Mouse (Mus musculus) right cerebral cortex, postnatal 4 days (tissue): Measurements from ENCODE around the gene Fasn.
"Not testable (repeated sequence)": the region's sequence is repeated elsewhere in the genome, so short reads cannot be mapped to it uniquely, and the experiment has no call there.

ENCODE experiments used
- DNase-seq: peaks from one replicate; pipeline ENCODE4 v3.0.0-alpha.2; 2022

Gene Fasn

DNA sequence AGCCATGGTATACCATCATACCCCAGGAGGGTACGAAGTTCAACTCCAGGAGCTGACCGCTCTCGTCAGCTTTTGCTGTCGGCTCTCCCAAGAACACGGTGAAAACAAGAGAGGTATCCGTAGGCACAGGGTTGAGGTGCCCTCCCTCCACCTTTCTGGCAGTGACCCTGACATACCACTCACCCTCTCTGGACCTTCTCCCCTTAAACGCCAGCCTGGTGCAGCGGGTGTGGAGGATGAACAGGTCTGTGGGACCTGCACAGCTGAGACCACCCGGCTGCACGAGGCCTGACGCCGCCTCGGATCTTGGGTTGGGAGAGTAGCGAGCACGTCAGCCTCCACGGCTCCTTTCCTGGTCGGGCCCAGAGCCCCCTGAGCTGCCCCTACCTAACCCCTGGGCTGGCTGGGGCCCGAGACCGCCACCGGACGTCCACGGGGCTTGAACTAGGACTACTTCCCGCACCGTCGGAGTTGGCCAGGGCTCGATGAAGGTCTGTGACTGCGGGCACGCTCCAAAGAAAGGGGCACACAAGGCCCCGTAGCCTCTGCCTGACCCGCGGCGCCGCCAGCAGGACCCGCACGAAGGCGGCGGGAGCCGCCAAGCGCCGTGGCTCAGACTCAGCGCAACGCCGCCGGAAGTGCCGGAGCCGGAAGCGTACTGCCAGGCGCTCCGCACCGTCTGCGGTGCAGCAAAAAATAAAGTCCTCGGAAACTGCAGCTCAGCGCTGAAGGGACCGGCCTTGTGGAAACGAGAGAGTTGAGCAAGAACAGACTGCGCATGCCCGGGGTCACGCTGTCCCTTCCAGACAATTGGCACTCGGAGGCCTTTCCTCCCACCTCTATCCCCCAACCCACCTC is 28.4 kb downstream of the Fasn start, which contains the start of gene Dus1l:
Gene Dus1l (minus strand): TSS at position 648 of the 858 bp plus-strand sequence.
- peak; percentile 98 for DNase-seq

DNA sequence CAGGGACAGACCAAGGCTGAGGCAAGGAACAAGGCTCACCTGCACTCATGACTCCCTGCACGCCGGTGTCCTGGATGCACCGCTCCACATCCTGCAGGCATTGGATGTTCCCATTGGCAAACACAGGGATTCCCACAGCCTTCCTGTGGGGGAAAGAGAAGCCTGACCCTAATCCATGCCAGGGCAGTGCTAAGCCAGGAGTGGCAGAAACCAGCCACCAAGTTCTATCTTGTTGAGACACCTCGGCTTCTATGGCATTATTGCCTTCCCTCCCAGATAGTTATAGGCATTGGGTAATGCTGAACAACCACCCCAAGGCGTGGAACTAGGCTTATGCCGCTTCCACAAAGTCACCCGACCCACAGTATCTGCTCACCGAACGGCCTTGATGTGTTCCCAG is 31.7 kb downstream of the Fasn start:
- no peak for DNase-seq

DNA sequence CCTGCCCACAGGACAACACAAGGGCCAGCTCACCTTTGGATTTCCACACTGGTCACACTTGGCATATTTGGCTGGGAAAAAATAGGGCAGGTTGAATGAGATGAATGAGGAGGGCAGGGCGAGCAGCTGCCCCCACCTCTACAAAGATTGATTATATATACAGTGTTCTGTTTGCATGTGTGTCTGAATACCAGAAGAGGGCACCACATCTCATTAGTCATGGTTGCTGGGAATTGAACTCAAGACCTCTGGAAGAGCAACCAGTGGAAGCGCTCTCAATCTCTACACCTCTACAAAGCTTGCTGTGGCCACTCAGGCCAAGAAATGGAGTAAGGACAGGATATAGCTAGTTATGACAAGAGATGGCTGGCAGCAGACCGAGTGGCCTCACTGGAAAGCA is 34.5 kb downstream of the Fasn start:
- no peak for DNase-seq

DNA sequence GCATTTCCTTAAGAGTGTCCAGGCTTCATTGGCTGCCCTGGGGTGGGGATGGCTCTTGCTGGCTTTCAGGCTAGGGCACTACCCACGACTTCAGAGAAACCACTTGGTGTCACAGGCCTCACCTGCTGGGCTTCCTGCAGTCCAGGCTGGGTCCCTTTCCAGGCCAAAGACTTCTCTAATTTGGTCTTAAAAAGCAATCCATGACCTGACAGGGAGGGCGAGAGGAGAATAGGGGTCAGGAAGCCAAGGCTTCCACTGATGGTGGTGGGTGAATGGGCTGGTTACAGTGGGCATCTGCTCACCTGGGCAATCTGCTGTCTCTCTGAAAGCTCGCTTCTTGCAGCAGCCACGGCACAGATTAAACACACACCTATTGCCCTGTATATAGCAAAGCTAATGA is 35.0 kb downstream of the Fasn start:
- no peak for DNase-seq

DNA sequence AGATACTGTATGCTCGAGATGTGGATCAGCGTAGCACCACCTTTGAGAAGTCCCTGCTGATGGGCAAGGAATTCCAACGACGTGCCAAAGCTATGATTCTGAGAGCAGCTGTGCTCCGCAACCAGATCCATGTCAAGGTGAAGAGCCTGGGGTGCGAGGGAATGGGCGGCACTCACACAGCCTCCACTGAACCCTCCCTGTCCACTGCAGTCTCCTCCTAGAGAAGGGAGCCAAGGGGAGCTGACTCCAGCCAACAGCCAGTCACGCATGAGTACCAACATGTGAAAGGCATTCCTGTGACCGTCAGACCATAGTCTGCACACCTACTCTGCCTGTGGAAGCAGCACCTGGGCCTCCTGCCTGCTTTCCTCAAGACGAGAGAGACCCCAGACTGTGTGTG is 35.9 kb downstream of the Fasn start:
- DNase-seq: not testable (repeated sequence)

DNA sequence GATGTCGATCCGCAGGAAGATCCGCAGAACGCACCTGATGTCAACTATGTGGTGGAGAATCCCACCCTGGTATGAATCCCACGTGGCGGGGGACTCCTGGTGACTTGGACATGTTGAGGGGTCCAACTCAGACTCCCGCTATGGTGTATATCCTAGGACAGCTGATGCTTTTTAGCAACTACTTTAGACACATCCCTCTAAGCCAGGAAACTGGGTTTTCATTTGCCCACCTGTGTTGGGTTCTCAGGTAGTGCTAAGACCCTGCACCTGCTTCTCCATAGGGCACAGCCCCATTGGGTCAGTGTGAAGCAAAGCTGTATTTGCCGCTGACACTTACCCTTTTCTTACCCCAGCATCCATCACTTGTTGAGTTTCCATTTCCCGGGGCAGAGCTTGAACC is 39.2 kb downstream of the Fasn start:
- DNase-seq: no peak

DNA sequence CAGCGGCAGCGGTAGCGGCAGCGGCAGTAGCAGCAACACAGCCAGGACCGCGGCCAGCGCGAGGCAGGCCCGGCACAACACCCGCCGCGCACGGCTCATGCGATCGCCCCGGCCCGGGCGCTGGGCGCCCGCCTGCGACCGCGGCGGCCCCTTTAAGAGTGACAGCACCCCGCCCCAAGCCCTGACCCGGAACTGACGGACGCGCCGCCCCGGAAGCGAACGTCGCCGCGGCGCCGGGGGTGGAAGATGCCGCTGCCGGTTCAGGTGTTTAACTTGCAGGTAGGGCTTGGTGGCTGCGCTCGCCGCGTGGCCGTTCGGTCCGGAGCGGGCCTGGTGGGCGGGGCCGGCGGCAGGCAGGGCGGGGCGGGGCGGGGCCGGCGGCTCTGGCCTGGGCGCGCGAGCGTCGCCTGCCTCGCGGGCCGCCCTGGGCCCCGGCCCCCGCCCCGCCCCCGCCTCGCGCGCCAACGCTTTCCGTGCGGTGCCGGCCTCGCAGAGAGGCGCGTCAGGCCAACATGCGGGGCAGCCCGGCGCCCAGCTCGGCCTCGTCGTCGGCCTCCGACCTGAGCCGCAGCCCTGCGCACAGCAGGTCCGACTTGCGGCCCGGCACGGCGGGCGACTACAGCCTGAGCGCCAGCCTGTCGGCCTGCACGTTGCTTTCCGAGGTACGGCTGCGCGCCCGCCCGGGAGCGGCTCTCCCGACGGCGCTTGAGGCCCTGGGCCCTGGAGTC is 40.1 kb downstream of the Fasn start, which contains the start of the genes Rfng and Gps1:
Gene Rfng (minus strand): TSS at position 144 of the 728 bp plus-strand sequence.
Gene Gps1 (plus strand): TSS at position 209 of the 728 bp plus-strand sequence.
- peak; percentile 77 for DNase-seq

DNA sequence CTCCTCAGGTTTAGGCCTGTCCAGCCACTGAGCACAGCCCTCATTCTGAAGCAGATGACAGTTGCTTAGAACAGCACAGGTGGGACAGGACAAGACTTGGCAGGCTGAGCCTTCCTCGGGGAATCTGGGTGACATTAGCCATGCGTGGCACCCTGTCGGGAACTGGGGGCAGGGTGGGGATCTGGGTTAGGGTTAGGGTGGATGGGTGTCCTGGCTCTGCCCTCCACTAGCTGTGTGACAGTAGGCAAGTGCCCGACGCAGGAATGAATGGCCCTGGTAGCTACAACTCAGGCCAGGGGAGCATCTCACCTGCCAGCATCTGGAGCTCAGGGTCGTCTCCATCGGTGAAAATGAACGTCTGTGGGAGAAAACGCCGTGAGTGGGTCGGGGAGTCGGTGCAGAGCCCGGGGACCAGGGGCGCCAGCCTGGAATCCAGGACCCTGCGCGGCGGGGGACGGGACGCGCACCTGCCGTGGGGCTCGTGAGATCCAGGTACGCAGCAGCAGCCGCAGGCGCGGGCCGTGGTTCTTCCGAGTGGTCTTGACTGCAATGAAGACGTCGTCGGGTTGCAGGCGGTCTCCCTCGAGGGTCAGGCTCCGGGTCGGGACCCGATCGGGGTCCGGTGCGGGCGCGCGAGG is 40.8 kb downstream of the Fasn start:
- no peak for DNase-seq

DNA sequence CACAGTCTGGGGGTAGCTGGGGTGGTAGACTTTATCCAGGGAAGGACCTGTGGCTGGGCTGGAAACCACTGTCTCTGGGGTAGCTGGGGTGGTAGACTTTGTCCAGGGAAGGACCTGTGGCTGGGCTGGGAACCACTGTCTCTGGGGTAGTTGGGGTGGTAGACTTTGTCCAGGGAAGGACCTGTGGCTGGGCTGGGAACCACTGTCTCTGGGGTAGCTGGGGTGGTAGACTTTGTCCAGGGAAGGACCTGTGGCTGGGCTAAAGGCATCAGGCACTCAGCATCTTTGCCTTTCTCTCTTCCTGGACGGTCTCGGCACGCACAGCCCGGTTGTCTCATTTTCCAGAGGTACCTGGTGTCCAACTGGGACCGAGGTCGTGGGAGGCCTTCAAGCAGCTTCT is 43.0 kb downstream of the Fasn start:
- DNase-seq: not testable (repeated sequence)

DNA sequence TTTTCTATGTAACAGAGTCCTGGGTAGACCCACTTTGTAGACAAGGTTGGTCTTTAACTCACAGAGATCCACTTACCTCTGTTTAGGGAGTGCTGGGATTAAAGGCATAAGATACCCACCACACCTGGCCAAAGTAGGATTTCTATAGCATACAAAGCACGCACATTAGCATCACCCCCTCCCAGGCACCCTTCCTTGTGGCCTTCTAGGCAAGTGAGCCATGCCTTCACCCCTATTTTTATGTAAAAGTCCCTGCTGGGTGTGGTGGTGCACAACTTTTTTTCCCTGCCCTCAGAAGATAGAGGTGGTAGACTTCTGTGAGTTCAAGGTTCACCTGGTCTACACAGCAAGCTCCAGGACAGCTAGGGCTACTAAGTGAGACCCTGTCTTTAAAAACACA is 44.5 kb downstream of the Fasn start:
- no peak for DNase-seq

DNA sequence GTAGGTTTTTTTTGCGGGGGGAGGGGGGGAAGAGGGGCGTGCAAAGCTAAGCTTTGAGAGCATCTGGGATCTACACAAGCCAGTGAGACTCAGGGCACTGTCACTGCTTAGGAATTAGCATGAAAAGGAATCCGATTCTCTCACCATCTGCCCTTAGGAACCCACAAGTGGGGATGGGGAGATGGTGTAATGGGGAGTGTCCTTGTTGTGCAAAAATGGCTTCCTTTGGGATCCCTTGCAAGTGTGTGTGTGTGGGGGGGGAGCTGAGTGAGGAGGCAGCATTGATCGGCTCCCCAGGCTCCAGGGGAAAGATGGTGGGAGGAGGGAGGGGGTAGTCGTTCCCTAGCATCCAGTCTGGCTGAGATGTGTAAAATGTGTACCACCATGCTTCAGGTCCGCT is 47.2 kb downstream of the Fasn start:
- DNase-seq: no peak

DNA sequence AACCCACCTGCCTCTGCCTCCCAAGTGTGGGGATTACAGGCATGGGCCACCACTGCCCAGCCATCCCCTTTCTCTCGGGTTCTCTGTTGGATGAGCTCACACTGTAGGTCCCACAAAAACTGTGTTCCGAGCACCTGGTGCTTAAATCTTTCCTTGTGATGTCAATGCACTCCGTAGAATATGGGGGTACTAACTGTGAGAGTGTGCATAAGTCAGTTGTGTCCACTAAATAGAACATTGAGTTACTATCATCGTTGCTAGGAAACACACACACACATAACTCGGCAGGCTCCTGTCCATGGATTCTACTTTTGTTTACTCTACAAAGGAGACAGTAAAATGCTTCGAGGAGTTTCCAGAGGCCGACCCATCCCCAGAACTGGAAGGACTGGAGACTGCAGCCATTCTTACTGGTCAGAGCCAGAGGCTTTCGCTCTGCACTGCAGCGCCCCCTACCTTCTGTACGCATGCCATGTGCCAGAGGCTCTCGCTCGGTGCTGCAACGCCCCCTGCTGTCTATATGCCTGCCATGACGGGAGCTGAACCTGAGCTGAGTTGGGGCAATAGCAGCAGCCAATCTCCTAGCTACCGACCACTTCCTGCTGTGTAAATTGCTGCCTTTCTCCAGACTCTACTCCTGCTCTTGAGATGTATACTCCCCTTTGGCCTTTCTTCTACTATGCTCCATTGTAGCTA is 48.4 kb downstream of the Fasn start:
- DNase-seq: peak; percentile 99

DNA sequence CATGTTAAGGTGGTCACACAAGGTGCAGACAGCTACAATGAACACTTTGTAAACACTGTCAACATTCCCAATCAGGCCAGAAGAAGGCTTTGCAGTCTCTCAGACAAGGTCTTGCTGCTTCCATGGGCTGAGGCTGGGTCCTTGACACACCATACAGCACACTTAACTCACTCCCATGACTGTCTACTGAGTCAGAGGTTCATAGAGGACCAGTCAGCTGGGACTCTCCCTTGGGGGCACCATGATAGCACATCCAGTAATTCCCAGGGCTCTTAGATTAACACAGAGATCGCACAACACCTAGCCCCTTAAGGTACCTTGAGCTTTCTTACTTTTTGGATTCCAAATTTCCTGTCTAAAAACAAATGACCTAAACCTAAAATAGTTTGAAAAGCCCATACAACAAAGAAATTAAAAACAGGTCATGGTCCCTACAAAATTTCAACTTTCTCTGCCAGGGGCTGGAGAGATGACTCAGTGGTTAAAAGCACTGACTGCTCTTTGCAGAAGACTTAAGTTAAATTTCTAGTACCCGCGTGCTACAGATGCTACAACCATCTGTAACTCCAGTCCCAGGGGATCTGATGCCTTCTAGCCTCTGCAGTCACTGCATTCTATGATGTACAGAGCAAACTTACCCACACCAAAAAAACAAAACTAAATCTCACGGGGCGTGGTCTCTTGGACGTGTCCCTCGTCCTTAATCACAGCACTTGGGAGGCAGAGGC is 50.7 kb downstream of the Fasn start:
- DNase-seq: no peak

DNA sequence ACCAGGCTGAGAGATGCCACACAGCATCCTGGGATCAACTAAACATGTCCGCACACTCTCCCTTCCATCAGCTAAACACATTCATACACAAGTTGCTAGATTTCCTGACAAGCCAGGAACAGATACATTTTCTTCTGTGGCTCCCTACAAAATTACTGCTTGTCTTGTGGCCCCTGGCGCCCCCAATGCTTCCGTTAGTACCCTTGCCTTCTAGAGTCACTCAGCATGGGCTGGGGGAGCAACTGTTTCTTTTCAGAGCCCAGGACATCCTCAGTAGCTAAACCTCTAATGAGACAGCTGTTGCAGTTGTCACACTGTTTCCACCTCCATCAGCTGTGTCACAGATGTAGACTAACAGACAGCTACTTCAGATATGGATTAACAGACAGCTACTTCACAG is 51.6 kb downstream of the Fasn start:
- DNase-seq: no peak

DNA sequence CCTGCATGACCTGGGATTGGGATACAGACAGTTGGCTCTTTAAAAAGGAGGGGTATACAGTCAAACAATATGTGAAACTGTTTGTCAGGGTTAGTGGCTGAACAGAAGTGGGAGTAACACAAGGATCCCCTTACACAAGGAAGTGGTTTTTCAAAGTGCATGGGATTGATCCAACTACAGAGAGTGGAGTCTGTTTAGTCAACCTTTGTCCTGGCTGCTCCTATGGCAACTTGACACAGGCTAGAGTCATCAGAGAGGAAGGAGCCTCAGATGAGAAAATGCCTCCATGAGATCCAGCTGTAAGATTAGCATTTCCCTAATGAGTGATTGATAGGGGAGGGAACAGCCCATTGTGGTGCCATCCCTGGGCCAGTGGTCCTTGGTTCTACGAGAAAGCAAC is 56.1 kb downstream of the Fasn start:
- no peak for DNase-seq

DNA sequence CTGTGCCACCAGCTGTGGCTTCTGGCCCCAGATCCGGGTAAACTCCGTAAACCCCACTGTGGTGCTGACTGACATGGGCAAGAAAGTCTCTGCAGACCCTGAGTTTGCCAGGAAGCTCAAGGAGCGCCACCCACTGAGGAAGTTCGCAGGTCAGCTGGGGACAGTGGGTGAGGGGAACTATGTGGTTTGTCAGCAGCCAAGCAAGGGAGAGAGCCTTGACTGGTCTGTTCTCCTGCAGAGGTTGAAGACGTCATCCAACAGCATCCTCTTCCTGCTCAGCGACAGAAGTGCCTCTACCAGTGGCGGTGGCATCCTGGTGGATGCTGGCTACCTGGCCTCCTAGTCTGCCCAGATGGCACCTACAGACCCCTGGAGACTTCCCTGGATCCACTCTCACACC is 57.3 kb downstream of the Fasn start:
- DNase-seq: not testable (repeated sequence)

DNA sequence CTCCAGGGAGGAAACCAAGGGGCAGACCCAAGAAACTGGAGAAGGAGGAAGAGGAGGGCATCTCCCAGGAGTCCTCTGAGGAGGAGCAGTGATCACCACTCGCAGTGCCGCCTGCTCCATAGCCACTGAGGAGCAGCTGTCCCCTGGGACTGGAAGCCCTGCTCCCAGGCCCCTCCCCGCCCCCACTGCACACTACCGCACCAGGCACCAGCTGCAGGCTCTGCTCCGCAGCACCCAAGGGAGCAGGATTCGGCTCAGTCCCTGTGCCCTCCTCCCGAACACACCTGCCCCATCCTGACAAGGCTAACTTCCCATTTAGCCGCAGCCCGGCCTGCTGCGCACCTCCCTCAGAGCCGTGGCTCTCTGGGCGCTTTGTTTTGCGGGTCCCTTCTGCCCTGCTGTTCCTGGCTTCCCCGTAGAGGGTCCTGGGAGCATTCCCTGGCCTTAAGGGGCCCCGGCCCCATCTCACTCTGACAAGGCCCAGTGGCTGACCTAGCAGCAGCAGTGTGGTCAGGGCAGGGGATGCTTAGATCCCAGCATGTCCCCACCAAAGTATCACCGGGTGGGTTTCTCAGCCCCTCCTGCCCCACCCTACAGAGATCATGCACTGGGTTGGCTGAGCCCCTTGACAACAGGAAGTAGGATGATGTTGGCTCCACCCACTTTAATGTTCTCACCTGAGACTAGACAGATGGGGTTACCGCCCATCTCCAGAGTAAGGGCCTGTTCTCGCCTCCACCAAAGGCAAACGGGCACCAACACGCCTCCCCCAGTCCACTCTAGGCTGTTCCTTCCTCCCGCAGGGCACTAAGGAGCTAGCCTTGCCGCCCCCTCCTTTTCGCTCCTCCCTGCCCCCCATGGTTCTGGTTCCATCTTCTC is 61.0 kb downstream of the Fasn start:
- not testable (repeated sequence) for DNase-seq

DNA sequence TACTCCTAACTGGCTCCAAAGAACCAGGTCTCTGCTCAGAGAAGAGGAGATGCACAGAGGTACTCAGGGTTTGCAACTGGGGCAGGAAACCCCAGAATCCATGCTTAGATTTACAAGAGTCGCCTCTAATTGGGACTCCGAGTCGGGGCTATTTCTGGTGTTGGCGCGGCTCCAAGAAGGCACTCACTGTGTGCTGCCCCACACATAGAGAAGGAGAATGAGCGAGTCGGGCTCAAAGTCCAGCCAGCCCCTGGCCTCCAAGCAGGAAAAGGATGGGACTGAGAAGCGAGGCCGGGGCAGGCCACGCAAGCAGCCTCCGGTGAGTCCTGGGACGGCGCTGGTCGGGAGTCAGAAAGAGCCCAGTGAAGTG is 61.7 kb downstream of the Fasn start, which contains the start of gene Hmga1b:
Gene Hmga1b (plus strand): TSS at position 123 of the 370 bp plus-strand sequence.
- not testable (repeated sequence) for DNase-seq

DNA sequence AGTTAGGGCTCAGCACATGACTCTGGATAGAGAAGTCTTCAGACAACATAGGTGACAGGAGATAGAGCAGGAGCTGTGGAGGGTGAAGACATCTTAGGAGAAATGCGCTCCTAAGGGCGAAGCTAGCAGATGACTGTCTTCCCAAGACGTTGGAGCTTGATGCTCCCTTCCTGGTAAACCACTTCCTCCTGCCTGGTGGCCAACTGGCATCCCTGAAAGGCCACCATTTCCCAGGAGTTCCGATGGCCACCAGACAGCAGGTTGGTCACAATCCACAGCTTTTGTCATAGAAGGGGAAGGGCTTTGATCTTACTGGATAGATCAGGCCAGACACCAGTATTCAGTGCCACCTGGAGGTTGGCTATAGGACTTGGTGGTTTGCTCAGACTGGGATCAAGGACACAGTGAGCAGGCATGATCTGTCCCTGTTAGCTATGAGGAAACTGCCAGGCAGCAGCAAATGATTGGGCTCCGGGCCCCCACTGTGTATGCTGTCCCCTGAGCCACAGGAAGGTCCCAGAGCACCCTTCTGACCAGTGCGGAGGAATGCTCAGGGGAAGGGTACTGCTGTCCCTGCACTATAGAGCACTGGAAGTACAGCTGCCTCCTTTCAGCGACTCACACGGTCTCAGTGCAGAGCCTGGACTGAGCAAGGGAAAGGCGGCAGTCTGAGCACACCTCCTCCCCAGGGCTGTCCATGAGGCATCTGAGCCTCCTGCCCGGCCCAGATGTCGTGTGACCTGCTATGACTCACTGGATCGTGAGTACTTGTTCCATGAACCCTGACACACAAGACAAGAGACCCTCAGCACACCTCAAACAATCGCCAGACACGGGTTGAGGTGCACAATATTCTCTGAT is 62.3 kb downstream of the Fasn start:
- DNase-seq: no peak

DNA sequence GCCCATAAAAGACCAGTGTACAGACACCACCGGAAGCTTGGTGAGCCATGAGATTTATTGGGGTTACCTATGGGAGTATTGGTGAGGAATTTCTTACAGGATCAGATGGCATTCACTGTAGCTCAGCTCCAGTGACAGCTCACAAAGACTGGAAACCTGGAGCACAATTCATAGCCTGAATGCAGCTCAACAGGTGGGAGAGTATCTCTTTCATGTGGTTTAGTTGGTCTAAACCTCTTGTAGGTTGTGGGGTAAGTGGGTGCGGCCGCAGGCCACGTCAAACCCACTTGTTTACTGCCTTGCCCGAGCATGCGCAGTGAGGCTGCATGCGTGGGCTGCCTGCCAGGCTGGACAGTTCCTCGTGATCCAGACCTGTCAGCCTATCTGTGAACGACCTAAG is 64.1 kb downstream of the Fasn start:
- no peak for DNase-seq
